Mouse (Mus musculus): ENCODE data around the gene Nagk.

DNA sequence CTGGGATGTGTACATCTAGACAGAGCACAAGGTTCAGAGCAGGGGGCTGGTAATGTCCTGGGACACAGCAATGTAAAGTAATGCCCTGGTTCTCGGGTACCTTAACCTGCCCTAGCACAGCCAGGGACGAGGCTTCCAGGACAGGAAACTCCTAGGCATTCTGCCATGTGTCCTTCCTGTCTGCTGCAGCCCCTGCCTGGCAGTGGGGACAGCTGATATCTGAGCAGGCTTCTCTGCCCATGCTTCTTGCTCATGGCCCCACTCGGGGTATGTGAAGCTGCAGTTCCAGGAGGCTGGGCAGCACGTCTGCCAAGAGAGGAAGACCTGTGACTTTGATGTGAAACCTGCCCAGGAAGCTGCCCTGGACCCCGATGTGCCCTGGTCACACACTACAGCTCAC, 26.3 kb upstream of the Nagk start:
- TF ChIP-seq CTCF (conservative IDR thresholded peaks at IDR 0.05; ENCODE audit: low read length) (no peak), POU5F1 (IDR thresholded peaks at IDR 0.05; ENCODE audit: borderline replicate concordance, low read length) (no peak), NANOG (IDR thresholded peaks at IDR 0.05; ENCODE audit: borderline replicate concordance, low read length) (no peak)
